Mouse (Mus musculus) layer of hippocampus, postnatal 14 days (tissue): Measurements from ENCODE around the gene Olfr1219. TPM values are rescaled to one million over a fixed set of nuclear protein-coding genes. Genes with fewer than 3 reads are reported as not detected.

Experiments
- DNase-seq, 2 experiments: peaks; one replicate each; pipeline ENCODE4 v3.0.0; 2021 to 2022; ENCODE audit warnings: low spot score in 2 of 2, mixed read lengths in 1 of 2
- long read RNA-seq, 2 experiments: library from polyadenylated mRNA; stranded (forward); transcript quantifications; one replicate each; pipeline ENCODE4 v2.0.0; 2021
- total RNA-seq, 2 experiments: library from RNA; stranded (reverse); gene quantifications; 2 replicates each; pipeline ENCODE4 v1.2.3; 2021

Olfr1219 gene
- not detected for total RNA-seq
- long read RNA-seq, experiment 1, result 0 reads
- long read RNA-seq, experiment 2, result 0 reads

- DNase-seq, result no peak
Observed at GRCm38 (mm10) chr2:89083413-89083812, at the start of gene Olfr1219. Gene Olfr1219 (minus strand): TSS chr2:89083513.

- DNase-seq, result no peak
Observed at GRCm38 (mm10) chr2:89132954-89133353, 49.6 kb upstream of the Olfr1219 start, which contains the start of gene Olfr1222. Gene Olfr1222 (minus strand): TSS chr2:89133054.

DNA sequence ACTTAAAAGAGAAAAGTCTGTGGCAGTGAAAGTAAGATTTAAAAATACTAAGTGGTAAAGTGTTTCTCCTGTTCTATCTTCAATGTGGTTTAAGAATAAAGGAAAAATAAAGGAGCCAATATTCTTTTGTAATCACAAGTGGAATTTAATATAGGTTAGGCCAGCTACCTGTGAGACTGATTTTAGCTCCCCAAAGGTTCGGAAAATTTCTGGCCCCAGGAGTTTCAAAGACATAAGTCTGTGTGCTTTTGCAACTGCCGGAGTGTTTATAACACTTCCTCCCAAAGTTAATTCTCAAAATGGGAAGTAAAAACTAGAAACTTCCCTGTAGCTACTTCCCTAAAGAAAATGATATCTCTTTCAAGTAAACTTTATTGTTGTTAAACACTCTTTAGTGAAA, 33.9 kb upstream of the Olfr1219 start, which contains the start of gene Olfr1221:
Gene Olfr1221, minus strand, starts transcription at position 101 of the 400 bp plus-strand sequence.
- DNase-seq, result no peak

GRCm38 (mm10) chr2:89106735-89107134, 23.4 kb upstream of the Olfr1219 start, which contains the start of gene Olfr1220:
Gene Olfr1220 (minus strand): TSS chr2:89106835.
- DNase-seq, result no peak

DNA sequence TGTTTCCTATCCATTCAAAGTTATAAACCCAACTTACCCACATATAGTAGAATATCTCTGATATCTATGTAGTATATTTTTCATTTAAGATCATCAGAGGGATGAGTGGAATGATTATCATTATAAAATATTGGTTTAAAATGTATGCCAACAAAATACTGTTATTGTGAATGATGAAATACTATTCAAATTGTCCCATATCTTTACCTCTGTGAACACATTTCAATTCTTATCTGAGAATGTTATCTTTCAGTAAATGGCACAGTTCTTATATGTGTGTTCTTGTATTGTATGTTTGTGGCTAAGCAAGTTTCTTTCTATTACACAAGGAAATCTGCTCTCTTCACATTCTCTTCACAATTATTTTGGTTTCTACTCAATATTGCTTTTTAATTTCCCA, 22.3 kb upstream of the Olfr1219 start:
- DNase-seq, result no peak

DNA sequence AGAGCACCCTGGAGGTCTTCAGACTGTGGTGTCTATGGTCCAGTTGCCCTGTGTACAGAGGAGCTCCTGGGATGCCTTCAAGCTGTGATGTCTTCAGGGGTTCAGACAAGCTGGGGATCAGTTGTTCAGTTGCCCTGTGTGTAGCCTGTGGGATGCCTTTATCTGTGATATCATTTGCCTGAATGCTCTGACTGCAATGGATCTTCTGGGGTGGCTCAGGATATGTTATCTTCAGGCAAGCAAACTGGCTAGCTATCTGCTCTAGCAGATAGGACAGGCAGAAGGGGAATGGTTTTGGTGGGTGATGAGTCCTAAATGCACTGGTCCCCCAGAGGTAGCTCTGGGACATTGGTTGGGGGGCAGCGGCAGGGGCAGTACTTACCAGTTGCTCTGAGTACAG, 10.5 kb upstream of the Olfr1219 start:
- no peak for DNase-seq

DNA sequence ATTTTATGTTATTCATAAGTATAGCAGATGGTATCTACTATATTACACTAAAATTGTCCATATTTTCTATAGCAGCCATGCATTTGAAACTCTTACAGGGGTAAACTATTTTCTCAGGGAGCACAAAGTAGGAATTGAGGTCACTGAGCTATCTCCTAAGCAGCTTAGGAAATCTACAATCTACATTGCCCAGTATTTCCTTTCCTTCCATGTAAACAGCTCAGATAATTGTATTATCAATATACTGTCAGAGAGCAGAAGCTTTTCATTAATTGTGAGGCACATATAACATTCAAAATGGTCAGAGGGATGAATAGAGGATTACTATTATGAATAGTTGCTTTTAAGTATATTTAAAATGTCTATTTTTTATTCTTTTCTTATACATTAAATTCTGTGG, 1.8 kb downstream of the Olfr1219 start:
- no peak for DNase-seq

- no peak for DNase-seq
Observed at GRCm38 (mm10) chr2:89061087-89061486, 22.2 kb downstream of the Olfr1219 start, which contains the start of gene Olfr1218. Gene Olfr1218 (minus strand): TSS chr2:89061187.

DNA sequence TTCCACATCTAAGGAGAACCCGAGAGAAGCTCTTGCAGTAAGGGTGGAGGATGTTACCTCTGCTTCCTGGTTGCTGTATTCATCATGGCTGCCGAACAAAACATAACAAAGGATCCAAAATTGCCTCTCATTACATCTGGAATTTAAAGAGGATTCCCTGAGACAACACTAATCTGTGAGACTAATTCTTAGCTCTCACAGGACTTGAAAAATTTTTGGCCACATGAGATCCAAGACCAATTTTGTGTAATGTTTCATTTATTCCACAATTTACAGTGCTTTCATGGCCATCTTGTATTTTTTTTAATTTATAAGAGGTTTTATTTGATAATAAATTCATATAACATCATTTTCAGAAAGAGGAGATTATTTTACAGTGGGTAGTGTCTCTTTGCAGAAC, 51.3 kb downstream of the Olfr1219 start, which contains the start of gene Olfr1217:
Gene Olfr1217, minus strand, starts transcription at position 101 of the 400 bp plus-strand sequence.
- no peak for DNase-seq

Other genes starting within 250 kb of the Olfr1219 start
- not detected for gene Olfr1204, start 234.2 kb downstream of the Olfr1219 start, total RNA-seq
- gene Olfr1206, start 220.3 kb downstream of the Olfr1219 start, total RNA-seq, result not detected
- gene Olfr1208, start 181.2 kb downstream of the Olfr1219 start, total RNA-seq, result not detected
- gene Olfr1209, start 168.4 kb downstream of the Olfr1219 start, total RNA-seq, result not detected
- not detected for gene Olfr1211, start 145.4 kb downstream of the Olfr1219 start, total RNA-seq
- gene Olfr1212, start 129.5 kb downstream of the Olfr1219 start, total RNA-seq, result not detected
- gene Gm13762, start 103.2 kb downstream of the Olfr1219 start, total RNA-seq, result not detected
- gene Olfr1214, start 90.9 kb downstream of the Olfr1219 start, total RNA-seq, result not detected
- not detected for gene Olfr1215, start 76.5 kb downstream of the Olfr1219 start, total RNA-seq
- not detected for gene Olfr1216, start 65.2 kb downstream of the Olfr1219 start, total RNA-seq
- not detected for gene Olfr1217, start 51.4 kb downstream of the Olfr1219 start, total RNA-seq
- not detected for gene Olfr1218, start 22.3 kb downstream of the Olfr1219 start, total RNA-seq
- not detected for gene Olfr1220, start 23.3 kb upstream of the Olfr1219 start, total RNA-seq
- gene Olfr1221, start 33.8 kb upstream of the Olfr1219 start, total RNA-seq, result not detected
- gene Olfr1222, start 49.5 kb upstream of the Olfr1219 start, total RNA-seq, result not detected
- not detected for gene Olfr1223, start 68.0 kb upstream of the Olfr1219 start, total RNA-seq
- gene Olfr1224-ps1, start 80.6 kb upstream of the Olfr1219 start, total RNA-seq, result not detected
- not detected for gene Olfr1225, start 91.2 kb upstream of the Olfr1219 start, total RNA-seq
- gene Olfr1226, start 116.5 kb upstream of the Olfr1219 start, total RNA-seq, result not detected
- not detected for gene Olfr1228, start 170.5 kb upstream of the Olfr1219 start, total RNA-seq
- not detected for gene Olfr1229, start 204.5 kb upstream of the Olfr1219 start, total RNA-seq
- gene Olfr1230, start 213.8 kb upstream of the Olfr1219 start, total RNA-seq, result not detected
- not detected for gene Olfr1231, start 223.6 kb upstream of the Olfr1219 start, total RNA-seq
- not detected for gene Olfr1232, start 246.2 kb upstream of the Olfr1219 start, total RNA-seq